Mouse (Mus musculus) kidney, postnatal 0 days (tissue): ENCODE measurements at regions not wholly inside any gene's neighbourhood (a gene's known extent, or its start where the extent isn't known, plus 50 kb on each side); places are given as distances from the start of the nearest gene placed in this dataset.

Experiments used
- ATAC-seq: fragments of 200-750 bp; cut with Nextera tagmentation; replicated peaks from 2 replicates; pipeline ENCODE4 v1.8.0; 2017; ENCODE audit warnings: low read depth, moderate number of reproducible peaks, moderate TSS enrichment, moderate library complexity; ENCODE audit not compliant: low FRiP score
- DNase-seq: peaks from one replicate; pipeline ENCODE4 v3.0.0-alpha.2; 2016; ENCODE audit warnings: low spot score
- H3K27ac ChIP-seq: fragments of 300-500 bp; sonication (generic); 2 replicates; pipeline ENCODE4 v1.5.1; 2014; ENCODE audit warnings: mild to moderate bottlenecking
- H3K27me3 ChIP-seq: fragments of 300-500 bp; sonication (generic); 2 replicates; pipeline ENCODE4 v1.6.1; 2014; ENCODE audit warnings: low read length, mixed read lengths; ENCODE audit not compliant: insufficient read depth
- H3K36me3 ChIP-seq: fragments of 300-500 bp; sonication (generic); 2 replicates; pipeline ENCODE4 v1.6.1; 2014; ENCODE audit warnings: low read length, mixed read lengths; ENCODE audit not compliant: insufficient read depth
- H3K4me1 ChIP-seq: fragments of 300-500 bp; sonication (generic); replicated peaks from 2 replicates; pipeline ENCODE4 v1.6.1; 2014; ENCODE audit warnings: antibody characterized with exemption, low read length, mixed read lengths; ENCODE audit not compliant: insufficient read depth
- H3K4me2 ChIP-seq: fragments of 300-500 bp; sonication (generic); 2 replicates; pipeline ENCODE4 v1.6.1; 2014; ENCODE audit warnings: mild to moderate bottlenecking, low read length, moderate library complexity, mixed read lengths
- H3K4me3 ChIP-seq: fragments of 300-500 bp; sonication (generic); replicated peaks from 2 replicates; pipeline ENCODE4 v1.5.1; 2014; ENCODE audit warnings: low read depth, low read length
- H3K9ac ChIP-seq: fragments of 300-500 bp; sonication (generic); 2 replicates; pipeline ENCODE4 v1.6.1; 2014; ENCODE audit warnings: low read depth, low read length
- H3K9me3 ChIP-seq: fragments of 300-500 bp; sonication (generic); replicated peaks from 2 replicates; pipeline ENCODE4 v1.6.1; 2016; ENCODE audit warnings: low read length, inconsistent platforms, mixed read lengths
- CTCF ChIP-seq: IDR thresholded peaks from 2 replicates; pipeline ENCODE4 v1.5.1; 2016; ENCODE audit warnings: antibody characterized with exemption, low read depth, mild to moderate bottlenecking, moderate library complexity
- WGBS: fragments of 180-500 bp; shearing (Covaris S2); extraction: QIAGEN DNeasy Blood & Tissue Kit; methylation state at CpG from one replicate; pipeline ENCODE4 v1.1.7; 2014; 5-methylcytosine and 5-hydroxymethylcytosine counted together

DNA sequence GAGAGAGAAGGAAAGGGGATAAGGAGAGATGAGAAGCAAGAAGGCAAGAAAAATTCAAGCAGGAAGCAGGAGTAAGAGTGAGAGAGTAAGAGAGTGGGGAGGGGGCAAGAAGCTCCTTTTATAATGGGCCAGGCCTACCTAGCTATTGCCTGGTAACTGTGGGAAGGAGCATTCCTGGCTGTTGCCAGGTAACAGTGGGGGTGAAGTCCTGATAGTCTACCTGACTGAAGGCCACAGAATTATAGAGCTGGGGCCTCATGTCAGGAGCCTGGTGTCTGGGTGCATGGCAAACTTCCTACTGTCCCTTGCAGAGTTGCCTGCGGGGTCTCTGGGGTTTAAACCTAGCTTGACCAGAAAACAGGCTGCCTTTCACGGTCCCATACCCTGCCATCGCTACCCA lies 107.0 kb upstream of the Prep start:
- H3K27ac ChIP-seq = no peak overlapping the region
- DNase-seq = no peak
- no peak overlapping the region for H3K9ac ChIP-seq
- 89% methylated on average over 3 of the region's 3 CpGs for WGBS
- no peaks in the 10 kb centered on the region for H3K36me3 ChIP-seq
- H3K4me2 ChIP-seq = no peak overlapping the region
- H3K4me3 ChIP-seq = no peak overlapping the region
- no peaks in the 10 kb centered on the region for H3K4me1 ChIP-seq
- H3K9me3 ChIP-seq = no peaks in the 10 kb centered on the region
- ATAC-seq = no peak
- TF ChIP-seq CTCF = no peak
- no peaks in the 10 kb centered on the region for H3K27me3 ChIP-seq

DNA sequence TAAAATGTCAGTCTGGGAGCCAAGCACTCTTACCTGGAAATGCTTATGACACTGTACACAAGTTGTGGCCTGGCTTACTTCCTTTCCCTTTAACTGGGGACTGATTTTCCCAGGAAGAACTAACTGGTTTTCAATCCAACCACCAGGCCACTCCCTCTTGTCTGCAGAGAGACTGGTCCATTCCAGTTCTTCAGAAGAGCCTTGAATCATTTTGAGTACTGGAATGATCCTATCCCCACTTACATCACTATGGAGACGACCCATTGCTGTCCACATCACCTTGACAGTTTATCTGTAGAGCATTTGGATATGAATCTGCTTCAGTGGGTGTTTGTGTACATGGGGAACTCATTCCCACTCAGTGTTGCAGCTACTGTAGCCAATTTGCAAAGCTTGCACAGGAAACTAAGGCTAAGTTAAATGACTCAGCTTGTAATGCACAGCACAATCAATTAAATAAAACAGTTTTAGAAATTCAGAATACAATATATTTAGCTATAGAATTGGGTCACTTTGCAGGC lies 121.7 kb upstream of the Prep start:
- ATAC-seq = no peak
- no peaks in the 10 kb centered on the region for H3K9me3 ChIP-seq
- no peaks in the 10 kb centered on the region for H3K27me3 ChIP-seq
- H3K4me1 ChIP-seq = no peaks in the 10 kb centered on the region
- TF ChIP-seq CTCF = no peak
- no peak overlapping the region for H3K4me3 ChIP-seq
- no peak for DNase-seq
- no peak overlapping the region for H3K4me2 ChIP-seq
- H3K9ac ChIP-seq = no peak overlapping the region
- no peaks in the 10 kb centered on the region for H3K36me3 ChIP-seq
- 53% methylated on average over 1 of the region's 1 CpGs for WGBS
- H3K27ac ChIP-seq = no peak overlapping the region

DNA sequence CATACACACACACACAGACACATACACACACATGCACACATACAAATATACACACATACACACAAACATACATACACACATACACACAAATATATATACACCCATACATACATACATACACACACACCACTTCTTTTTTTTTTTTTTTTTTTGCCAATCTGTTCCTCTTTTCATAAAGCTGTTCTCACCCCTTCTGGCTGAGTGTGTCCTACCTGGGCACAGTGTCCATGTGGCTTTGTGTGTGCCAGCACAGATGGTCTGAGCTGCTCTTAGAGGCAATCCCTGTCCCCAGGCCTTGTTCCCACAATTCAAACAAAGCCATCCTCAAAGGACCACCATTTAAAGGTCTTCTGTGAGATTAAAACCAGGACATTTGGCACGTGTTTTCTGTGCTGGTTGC lies 127.6 kb upstream of the Prep start:
- no peak for TF ChIP-seq CTCF
- Histone ChIP-seq H3K36me3 (no peaks in the 10 kb centered on the region), H3K4me1 (no peaks in the 10 kb centered on the region), H3K4me2 (no peak overlapping the region), H3K9me3 (no peaks in the 10 kb centered on the region), H3K4me3 (no peak overlapping the region), H3K27ac (no peak overlapping the region), H3K27me3 (no peaks in the 10 kb centered on the region), H3K9ac (no peak overlapping the region)
- DNase-seq = no peak
- ATAC-seq = no peak
- 62% methylated on average over 1 of the region's 1 CpGs for WGBS

DNA sequence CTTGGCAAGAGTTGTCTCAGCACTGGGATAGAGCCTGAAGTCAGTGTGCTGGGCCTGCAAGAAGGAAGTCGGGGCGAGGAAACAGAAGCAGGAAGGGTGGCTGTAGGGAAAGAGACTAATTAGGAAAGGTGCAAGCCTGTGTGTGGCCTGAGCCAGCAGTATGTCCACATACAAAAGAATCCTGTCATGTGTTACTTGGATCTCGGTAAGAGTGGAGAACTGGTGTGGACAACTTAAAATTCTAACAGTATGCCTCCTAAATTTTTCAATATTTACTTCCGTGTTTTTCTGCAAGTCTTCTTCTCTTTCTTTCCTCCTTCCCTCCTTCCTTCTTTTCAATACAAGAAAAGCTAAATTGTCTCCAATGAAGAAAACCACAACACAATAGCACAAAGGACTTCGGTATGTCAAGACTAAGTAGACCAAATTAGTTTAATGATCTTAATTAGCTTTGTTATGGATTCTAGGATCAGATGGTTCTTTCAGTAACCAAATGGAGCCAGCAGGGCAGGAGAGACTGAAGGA lies 130.0 kb upstream of the Prep start:
- Histone ChIP-seq H3K27me3 (no peaks in the 10 kb centered on the region), H3K9me3 (no peaks in the 10 kb centered on the region), H3K4me1 (no peaks in the 10 kb centered on the region), H3K36me3 (no peaks in the 10 kb centered on the region), H3K4me3 (no peak overlapping the region), H3K4me2 (no peak overlapping the region), H3K9ac (no peak overlapping the region), H3K27ac (no peak overlapping the region)
- ATAC-seq (no peak), DNase-seq (no peak)
- TF ChIP-seq CTCF = no peak
- 89% methylated on average over 5 of the region's 5 CpGs for WGBS

GRCm38 (mm10) chr10:44930796-44931195 lies 136.2 kb upstream of the Prep start:
- H3K27me3 ChIP-seq = no peaks in the 10 kb centered on the region
- DNase-seq (no peak), ATAC-seq (no peak)
- H3K4me3 ChIP-seq = no peak overlapping the region
- H3K27ac ChIP-seq = no peak overlapping the region
- no peaks in the 10 kb centered on the region for H3K4me1 ChIP-seq
- no peak for TF ChIP-seq CTCF
- no peaks in the 10 kb centered on the region for H3K9me3 ChIP-seq
- H3K4me2 ChIP-seq = no peak overlapping the region
- H3K9ac ChIP-seq = no peak overlapping the region
- 55% methylated on average over 2 of the region's 2 CpGs for WGBS
- H3K36me3 ChIP-seq = no peaks in the 10 kb centered on the region

DNA sequence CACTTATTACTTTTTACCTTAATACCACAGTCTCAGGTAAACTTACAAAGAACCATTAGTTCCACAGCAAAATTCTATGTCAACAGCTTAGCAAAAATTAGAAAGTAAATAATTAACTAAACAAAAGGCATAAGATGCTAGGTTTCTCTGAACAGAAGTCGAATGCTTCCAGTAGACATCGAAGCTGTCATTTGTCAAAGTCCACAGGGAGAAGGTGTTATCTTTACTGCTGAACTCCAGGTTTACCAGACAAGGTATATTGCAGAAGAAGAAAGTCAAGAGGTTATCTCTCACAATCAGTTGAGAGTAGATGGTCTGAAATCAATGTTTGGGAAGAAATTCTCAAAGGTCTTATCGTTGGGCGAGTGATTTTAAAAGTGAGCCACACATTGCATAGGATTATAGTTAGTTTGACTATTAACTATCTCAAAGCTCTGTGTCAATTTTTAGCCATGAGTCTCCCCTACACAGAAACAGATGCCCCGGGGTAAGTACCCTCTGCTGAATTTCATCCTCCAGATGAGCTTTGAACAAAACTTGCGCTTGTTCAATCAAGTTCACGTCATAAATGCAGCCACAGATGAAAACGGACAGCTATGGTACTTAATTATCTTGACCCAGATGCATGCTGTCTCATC lies 153.1 kb upstream of the Prep start:
- Histone ChIP-seq H3K4me3 (no peak overlapping the region), H3K4me1 (no peaks in the 10 kb centered on the region; the same call in 1 of the 2 replicates), H3K27me3 (no peaks in the 10 kb centered on the region), H3K27ac (no peak overlapping the region), H3K36me3 (no peaks in the 10 kb centered on the region), H3K9ac (no peak overlapping the region), H3K9me3 (no peaks in the 10 kb centered on the region), H3K4me2 (no peak overlapping the region)
- no peak for TF ChIP-seq CTCF
- no peak for ATAC-seq
- DNase-seq = no peak
- WGBS = 67% methylated on average over 8 of the region's 8 CpGs
